Mouse (Mus musculus): ENCODE results near the gene Dnajb14.

Gene Dnajb14

GRCm38 (mm10) chr3:137867437-137868093, at the start of gene Dnajb14:
TSS of gene Dnajb14 (plus strand) at chr3:137867675.
- peak; percentile 41 for DNase-seq (ENCODE audit: low spot score)

GRCm38 (mm10) chr3:137818713-137819112, 48.8 kb upstream of the Dnajb14 start:
- no peak for DNase-seq (ENCODE audit: low spot score)

GRCm38 (mm10) chr3:137820688-137821467, 46.6 kb upstream of the Dnajb14 start:
- DNase-seq (ENCODE audit: low spot score), result no peak

GRCm38 (mm10) chr3:137823317-137823716, 44.2 kb upstream of the Dnajb14 start:
- no peak for DNase-seq (ENCODE audit: low spot score)

GRCm38 (mm10) chr3:137827678-137828077, 39.8 kb upstream of the Dnajb14 start:
- DNase-seq (ENCODE audit: low spot score), result no peak

GRCm38 (mm10) chr3:137831156-137831555, 36.3 kb upstream of the Dnajb14 start:
- DNase-seq (ENCODE audit: low spot score), result no peak

GRCm38 (mm10) chr3:137833128-137833527, 34.3 kb upstream of the Dnajb14 start:
- no peak for DNase-seq (ENCODE audit: low spot score)

GRCm38 (mm10) chr3:137833698-137834097, 33.8 kb upstream of the Dnajb14 start:
- DNase-seq (ENCODE audit: low spot score), result no peak

GRCm38 (mm10) chr3:137836543-137836942, 30.9 kb upstream of the Dnajb14 start:
- no peak for DNase-seq (ENCODE audit: low spot score)

GRCm38 (mm10) chr3:137838160-137838559, 29.3 kb upstream of the Dnajb14 start:
- no peak for DNase-seq (ENCODE audit: low spot score)

GRCm38 (mm10) chr3:137842944-137843343, 24.5 kb upstream of the Dnajb14 start:
- no peak for DNase-seq (ENCODE audit: low spot score)

GRCm38 (mm10) chr3:137844263-137844662, 23.2 kb upstream of the Dnajb14 start:
- no peak for DNase-seq (ENCODE audit: low spot score)

GRCm38 (mm10) chr3:137846552-137846951, 20.9 kb upstream of the Dnajb14 start:
- DNase-seq (ENCODE audit: low spot score), result no peak

GRCm38 (mm10) chr3:137848354-137848753, 19.1 kb upstream of the Dnajb14 start:
- no peak for DNase-seq (ENCODE audit: low spot score)

GRCm38 (mm10) chr3:137849697-137850096, 17.8 kb upstream of the Dnajb14 start:
- DNase-seq (ENCODE audit: low spot score), result no peak

GRCm38 (mm10) chr3:137851196-137851595, 16.3 kb upstream of the Dnajb14 start:
- no peak for DNase-seq (ENCODE audit: low spot score)

- peak; percentile 25 for DNase-seq (ENCODE audit: low spot score)
Observed at GRCm38 (mm10) chr3:137853011-137853410, 14.5 kb upstream of the Dnajb14 start.

- DNase-seq (ENCODE audit: low spot score), result no peak
Observed at GRCm38 (mm10) chr3:137855328-137855727, 12.1 kb upstream of the Dnajb14 start.

- no peak for DNase-seq (ENCODE audit: low spot score)
Observed at GRCm38 (mm10) chr3:137856061-137856460, 11.4 kb upstream of the Dnajb14 start.

GRCm38 (mm10) chr3:137860394-137861170, 6.9 kb upstream of the Dnajb14 start:
- no peak for DNase-seq (ENCODE audit: low spot score)

GRCm38 (mm10) chr3:137861436-137861835, 6.0 kb upstream of the Dnajb14 start:
- DNase-seq (ENCODE audit: low spot score), result no peak

GRCm38 (mm10) chr3:137862600-137862999, 4.9 kb upstream of the Dnajb14 start:
- no peak for DNase-seq (ENCODE audit: low spot score)
